Mouse (Mus musculus) 3T3-L1 (cell line): ENCODE results near the gene Fry.

Experiments used
- DNase-seq: peaks from one replicate; pipeline ENCODE4 v3.0.0-alpha.2; 2015; ENCODE audit warnings: low read depth, low spot score

Fry gene

DNA sequence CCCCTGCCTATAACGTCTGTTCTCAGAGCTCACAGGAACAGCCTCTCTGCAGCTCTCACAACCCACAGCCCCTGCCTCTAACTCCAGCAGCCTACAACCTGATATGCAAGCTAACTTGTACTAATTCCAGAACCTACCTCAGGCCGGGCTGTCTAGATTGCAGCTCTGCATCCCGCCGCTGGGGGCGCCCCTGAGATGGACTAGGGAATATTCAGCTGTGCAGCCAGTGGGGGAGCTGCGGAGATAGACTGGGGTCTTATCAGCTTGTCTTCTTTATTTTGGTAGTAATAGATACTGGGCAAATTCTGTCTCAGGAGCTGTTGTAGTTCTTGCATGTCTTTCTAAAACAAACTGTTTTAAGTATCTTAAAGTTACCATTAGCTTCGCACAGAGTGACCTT lies 101.9 kb downstream of the Fry start:
- no peak for DNase-seq

DNA sequence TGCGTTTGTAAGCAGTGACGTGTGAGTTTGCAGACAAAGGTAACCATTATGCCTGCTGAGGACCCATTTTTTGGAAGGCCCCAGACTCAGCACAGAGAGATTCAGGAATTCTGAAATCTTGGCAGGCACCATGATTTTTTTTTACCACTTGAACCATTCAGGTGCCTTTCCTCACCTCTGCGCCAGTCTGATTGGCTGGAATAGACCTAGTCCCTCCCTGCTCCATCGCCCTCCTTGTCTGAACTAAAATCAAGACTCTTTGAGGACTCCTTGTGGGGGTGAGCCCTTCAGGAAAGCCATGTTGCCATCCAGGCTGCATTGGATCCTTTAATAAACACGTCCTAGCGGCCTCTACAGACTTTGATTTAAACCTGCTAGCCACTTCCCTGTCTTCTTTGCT lies 103.4 kb downstream of the Fry start:
- no peak for DNase-seq

DNA sequence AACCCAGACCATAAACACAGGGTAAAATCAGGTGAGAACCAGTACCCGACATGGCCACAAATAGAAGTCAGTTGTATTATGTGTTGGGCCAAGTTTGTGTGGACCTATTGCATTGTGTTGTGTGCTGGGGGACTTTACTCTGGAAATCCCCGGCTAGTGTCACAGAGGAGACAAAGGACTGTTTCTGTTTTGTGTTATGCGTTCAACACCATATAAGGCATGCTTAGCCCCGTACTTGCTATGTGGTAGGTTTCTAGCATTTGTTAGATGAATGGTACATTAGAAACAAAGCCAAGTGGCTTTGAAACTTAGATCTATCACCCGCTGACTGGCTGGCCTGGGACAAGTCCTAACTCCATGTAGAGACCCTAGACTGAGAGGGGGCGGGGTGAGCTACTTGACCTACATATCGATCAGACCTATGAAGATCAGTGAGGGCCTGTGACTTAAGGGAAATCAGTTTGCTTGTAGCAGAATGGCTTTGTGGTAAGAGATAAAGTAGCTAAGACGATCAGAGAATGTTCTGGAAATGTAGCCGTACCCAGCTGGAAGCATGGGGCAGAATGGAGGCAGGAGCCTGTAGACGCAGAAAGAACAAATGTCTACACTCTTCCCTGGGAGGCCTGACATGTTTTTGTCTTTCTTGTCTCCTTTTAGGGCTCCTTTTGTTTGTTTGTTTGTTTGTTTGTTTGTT lies 105.2 kb downstream of the Fry start:
- DNase-seq, result no peak

DNA sequence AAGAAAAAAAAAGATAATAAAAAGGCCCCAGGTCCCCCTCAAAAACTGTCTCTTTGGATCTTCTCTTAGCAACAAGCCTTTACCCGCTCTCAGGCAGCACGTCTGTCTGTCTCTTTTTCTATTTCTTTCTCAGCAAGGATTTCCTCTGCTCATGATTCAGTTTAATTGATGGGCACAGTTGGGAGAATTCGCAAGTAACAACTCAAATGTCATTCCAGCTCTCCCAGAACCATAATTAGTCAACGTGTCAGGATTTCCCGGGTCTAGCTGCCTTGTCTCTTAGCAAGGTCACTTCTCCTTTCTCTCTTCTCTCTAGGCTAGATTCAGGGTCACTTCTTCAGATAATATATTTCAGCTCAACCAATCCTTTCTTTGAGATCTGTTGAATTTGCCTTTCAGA lies 110.6 kb downstream of the Fry start:
- no peak for DNase-seq

DNA sequence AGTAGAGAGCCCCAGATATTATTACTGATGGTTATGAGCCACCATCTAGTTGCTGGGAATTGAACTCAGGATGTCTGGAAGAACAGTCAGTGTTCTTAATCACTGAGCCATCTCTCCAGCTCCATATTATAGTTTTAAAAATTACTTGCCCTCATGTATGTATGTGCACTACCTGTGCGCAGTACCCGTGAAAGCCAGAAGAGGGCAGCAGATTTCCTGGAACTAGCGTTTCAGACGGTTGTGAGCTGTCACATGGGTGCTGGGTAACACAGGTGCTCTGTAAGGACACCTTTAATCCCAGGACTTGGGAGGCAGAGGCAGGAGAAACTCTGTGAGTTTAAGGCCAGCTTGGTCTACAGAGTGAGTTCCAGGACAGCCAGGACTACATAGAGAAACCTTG lies 111.3 kb downstream of the Fry start:
- peak; percentile 14 for DNase-seq

DNA sequence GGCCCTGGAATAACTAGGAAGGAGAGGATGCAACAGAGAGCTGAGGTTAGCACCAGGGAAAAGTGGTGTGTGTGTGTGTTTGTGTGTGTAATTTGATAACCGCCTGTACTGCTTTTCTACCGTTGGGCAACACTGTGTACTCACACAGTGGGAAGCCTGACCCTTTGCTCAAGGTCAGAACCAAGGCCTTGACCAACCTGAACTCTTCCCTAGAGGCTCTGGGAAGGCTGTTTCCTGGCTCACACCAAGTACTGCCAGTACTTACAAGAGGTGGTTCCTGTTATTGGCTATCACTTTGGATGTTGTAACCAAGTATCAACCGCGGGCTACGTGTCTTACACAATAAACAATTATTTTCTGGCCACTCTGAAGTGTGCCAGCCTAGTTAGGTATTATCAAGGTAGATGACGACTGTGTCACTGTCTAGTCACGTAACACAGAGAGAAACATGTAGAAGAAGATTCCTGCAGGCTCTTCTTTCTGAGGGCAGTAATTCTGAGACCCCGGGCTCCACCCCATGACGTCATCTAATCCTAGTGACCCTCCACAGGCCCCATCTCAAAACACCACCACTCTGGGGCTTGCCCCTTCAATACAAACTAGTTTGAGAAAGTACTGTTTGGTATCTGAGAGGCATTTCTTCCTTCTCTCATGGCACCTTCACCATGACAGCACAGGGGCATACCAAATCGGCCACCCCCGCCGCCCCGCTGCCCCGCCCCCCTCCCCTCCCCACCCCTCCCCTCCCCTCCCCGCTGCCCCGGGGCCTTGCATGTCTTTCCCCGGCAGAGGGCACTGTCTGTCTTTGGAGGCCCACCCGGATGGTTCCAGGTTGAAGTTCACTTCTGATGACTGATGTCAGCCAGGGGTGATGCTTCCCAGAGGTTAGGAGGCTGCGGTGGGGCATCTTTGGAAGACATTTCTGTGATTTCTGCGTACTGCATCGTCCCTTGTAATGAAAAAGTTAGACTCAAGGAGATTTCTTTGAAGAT lies 114.0 kb downstream of the Fry start:
- no peak for DNase-seq

DNA sequence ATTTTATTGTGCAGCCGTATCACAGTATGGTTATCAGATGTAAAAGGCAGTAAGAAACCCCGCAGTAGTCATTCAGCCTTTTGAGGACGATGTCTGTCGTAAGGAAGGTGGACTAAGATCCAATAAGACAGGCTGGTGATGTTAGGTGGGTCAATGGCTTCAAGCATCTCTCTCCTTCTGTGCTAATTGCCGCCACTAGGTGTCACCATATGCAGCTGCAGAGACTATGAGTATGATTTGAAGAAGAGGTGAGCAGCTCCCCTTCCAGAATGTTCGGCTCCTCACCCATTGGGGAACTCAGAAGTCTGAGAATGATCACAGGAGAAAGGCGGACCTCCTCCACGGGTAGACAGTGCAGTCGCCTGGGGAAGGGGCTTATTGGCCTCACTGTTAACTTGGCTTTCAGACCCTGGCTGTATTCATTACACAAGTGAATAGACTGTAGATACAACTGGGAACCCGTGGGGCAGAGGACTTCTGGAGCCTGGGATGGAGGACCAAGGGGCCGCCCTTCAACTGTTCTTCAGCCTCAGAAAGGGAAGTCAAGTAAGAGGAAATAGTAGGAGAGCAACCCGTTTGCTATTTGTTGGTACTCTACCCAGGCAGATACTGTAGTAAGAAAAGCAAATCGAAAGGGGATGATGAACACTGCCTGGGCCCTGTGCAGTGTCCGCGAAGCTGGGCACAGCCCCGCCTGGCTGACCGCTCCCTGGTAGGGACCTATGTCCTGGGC lies 114.9 kb downstream of the Fry start:
- peak; percentile 52 for DNase-seq

DNA sequence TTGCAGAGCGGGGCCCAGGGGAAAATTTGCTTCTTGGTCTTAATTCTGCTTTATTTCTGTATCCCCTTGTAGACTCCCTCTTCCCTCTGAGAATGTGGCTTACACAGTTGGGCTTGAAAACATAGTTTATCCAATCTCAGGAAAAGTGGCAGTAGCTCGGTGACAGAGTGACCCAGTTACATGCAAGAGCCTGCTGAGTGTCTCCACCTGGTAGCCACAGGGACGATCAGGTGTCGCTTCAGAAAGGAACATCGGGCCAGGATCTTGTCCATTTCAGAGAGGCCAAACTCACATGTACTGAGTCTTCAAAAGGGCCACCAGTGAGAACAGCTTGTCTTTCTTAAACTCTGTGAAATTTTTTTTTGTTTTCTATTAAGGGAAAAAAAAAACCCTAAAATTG lies 117.5 kb downstream of the Fry start:
- no peak for DNase-seq

DNA sequence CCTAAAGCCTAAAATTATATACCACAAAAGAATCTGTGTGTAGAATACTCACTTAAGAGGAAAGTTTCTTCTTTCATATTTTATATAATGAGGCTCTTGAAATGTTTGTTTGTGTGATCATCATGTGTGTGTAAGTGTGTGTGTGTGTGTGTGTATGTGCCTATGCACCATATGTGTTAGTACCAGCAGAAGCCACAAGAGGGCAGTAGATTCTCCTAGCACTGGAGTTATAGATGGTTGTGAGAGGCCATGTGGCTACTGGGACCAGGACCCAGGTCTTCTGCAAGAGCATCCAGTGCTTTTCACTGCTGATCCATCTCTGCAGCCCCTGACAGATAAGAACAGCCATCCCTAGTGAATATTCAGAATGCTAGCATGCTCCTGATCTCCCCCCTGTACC lies 118.2 kb downstream of the Fry start:
- no peak for DNase-seq

DNA sequence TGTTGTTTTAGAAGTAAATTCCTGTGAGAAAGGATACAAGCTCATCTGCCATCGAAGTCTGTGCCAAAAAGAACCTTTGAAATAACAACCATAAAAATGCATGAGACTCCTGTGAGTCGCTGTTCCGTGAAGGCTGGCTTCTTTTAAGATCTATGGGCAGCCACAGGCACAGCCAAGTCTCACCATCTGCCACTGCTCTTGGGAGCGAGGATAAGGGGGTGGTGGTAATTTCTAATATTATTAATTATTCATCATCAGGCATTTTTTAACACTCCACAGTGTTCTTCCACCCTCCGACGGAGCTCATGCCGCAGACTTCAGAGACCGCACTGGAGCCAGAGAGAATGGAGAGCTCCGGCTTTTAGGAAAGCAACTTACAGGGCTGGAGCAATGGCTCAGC lies 123.2 kb downstream of the Fry start:
- no peak for DNase-seq

DNA sequence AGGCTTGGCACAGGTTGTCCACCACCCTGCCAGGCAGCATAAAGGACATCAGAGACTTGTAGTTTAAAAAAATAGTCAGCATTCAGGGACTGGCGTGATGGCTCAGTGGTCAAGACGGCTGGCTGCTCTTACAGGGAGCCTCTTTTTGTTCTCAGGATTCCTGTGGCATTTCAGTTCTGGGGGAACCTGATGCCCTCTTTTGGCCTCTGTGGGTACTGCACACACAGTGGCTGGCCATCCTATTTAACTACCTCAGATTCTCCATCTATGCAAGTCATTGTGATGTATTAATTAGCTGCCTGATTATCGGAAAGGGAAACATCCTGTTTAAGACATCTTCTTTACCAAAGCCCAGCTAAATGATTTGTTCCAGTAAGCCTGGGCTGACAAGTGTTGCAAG lies 128.3 kb downstream of the Fry start:
- no peak for DNase-seq

DNA sequence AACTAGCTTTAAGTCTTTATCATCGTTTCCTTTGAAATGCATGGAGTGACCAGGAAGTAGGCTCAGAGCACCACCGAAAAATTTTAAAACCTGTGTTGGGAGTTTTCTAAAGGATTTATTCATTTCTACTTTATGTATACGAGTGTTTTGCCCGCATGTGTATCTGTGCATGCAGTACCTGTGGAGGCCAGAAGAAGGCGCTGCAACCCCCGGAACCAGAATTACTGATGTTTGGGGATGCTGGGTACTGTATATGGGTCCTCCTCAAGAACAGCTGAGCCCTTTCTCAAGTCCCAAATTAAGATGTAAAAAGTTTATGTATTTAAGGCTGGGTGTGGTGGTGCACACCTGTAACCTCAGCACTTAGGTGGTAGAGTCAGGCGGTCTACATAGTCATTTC lies 139.3 kb downstream of the Fry start:
- no peak for DNase-seq

DNA sequence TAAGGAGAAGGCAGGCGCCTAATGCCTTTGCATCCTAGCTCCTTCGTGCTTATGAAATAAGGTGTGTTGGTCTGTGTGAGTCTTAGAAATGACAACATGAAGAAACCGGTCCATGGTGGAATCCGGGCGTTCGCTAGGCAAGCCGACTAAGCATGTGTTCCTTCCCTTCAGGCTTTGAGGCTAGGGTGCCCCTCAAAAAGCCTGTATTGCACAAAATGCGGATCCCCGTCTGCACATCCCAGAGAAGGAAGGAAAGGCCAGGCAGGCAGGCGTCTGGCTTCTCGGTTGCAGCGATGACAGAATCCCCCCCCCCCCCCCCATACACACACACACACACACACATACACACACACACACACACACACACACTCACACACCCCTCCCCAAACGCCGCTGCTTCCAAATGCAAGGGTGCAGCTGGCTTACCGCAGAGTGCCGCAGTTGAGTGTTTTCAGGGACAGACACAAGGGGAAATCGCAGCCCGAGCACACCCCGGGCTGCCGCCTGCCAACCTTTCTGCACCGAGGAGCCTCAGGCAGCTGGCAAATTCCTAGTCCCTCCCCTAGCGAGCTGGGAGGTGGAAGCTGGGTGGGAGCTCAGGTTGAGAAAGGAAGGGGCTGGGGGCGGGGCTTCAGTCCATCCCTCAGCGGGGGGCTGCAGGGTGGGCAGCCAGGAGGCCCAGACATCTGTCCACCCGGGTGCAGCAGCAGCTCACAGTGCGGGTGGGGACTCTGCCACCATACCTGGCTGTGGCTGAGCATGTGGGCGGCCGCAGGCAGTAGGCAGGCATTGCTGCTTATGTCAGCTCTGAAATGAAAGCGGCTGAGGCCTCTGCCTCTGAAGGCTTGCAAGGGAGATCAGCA lies 141.0 kb downstream of the Fry start:
- DNase-seq, result no peak

DNA sequence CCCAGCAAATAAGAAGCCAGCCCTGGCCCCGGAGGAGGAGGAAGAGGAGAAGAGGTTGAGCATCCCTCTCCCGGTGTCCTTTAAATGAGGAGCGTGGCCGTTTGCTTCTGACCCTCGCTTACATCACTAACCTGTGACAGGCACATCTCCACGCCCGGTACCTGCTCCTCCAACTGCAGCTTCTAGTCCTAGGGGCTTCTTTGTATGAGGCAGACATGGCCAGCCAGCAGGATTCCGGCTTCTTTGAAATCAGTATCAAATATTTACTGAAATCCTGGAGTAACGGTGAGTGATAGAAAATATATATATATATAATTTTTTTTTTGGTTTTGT lies 141.6 kb downstream of the Fry start:
- no peak for DNase-seq

DNA sequence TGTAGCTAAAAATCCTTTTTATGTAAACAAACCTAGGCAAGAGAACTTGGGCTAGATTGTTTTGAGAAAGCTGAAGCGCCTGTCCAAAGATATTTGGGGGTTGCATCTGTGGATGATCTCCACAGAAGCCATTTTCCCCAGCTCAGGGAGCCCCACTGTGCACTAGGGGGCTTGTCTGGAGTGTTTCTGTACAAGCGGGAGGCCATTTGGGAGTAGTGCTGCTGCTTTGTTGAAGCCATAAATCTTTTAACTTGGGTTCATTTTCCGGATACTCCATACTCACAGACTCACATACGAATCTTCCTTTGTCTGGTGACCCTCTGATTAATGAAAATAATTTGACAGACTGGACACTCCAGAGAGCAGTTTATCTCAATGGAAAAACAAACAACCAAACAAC lies 142.9 kb downstream of the Fry start:
- DNase-seq, result no peak

DNA sequence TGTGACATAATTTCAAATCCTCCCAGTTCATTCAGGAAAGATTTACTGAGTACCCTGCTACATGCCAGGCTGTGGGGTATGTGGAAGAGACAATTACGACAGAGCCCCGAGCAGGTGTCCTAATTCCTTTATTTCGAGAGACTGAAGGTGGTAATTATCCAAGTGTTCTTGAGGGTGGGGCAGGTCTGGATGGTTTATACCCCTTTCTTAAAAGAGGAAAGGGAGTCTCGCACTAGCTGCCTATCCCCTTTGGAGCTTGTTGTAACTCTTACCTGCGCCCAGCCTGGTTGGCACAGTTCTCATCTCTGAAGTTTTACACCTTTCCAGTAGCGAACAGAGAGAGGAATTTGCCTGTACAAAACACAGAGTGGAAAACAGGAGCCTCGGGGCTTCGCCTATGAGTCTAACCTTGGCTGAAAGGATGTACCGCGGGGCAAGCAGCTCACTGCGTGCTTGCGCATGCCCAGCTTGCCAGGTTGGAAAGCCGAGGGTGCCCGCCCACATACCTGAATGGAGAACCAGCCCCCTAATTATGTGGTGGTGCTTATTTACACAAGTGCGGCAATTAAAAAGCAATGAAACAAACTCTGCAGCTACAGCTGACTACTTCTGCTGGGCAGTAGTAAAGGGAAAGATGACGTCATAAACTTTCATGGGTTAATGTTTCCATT lies 143.7 kb downstream of the Fry start:
- no peak for DNase-seq

DNA sequence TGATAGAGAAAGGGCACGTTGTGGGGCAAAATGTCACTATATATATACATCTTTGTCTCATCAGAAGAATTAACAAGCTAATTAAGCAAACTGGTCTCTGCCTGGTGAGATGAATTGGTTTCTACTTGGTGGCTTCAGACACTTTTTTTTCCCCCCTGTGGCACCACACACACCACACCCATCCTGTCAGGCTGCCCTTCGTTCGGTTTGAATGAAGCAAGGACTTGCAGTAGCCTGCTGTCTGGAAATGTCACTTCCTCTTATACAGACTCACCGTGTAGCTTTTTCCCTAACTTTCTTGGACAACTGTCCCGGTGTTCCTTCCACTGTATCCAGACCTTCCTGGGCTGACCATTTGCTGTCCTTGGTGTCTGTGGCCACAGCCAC lies 144.3 kb downstream of the Fry start:
- DNase-seq, result no peak

DNA sequence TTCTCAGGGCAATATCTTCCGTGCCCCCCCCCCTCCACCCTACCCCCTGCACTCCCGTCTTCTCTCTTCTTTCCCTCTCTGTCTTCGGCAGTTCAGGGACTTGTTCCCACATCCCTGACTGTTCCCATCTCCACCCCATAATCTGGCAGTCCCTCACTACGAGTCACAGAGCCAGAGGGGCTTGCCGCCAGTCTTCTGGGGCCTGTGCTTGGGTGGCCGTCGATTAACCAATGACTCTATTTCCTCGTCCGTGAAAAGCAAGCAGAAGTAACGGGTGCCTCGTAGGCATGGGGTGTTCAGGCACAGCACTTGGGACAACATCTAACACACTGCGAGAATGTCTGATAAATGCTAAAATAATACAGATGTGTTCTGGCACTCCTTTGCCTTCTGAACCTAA lies 144.7 kb downstream of the Fry start:
- DNase-seq, result no peak

DNA sequence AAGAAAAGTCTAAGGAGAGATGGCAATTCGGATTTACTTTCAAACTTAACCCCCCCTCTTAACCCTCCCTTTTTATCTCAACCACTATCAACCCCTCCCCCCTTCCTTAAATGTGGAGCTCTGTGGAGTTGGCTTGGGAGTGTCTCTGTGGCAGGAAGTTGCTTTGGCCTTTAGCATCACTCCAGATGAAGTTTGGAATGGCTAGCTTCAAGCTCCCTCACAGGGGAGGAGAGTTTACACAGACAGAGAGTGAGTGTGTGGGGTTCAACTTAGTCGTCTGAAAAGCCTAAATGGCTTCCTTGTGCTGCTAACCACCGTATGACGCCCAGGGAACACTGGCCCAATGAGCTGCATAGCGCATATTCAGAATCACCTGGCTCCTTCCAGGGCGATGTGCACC lies 145.2 kb downstream of the Fry start:
- no peak for DNase-seq

DNA sequence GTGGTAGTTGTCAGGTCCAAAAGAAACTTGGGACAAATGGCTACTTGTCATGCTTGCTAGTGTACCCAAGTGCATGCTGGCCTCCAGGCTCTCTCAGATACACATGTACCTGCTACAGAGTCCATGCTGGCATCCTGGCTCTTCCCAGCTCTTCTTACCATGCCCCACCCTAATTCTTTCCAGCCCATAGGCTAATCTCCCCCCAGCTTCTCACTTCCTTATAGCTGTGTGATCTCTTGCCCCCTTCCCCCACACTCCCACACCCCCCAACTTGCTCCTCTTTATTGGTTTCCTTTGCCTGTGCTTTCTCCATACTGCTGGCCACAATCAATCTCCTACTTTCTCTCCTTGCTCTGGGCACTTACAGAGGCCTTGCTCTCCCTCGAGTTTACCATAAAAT lies 146.6 kb downstream of the Fry start:
- no peak for DNase-seq

DNA sequence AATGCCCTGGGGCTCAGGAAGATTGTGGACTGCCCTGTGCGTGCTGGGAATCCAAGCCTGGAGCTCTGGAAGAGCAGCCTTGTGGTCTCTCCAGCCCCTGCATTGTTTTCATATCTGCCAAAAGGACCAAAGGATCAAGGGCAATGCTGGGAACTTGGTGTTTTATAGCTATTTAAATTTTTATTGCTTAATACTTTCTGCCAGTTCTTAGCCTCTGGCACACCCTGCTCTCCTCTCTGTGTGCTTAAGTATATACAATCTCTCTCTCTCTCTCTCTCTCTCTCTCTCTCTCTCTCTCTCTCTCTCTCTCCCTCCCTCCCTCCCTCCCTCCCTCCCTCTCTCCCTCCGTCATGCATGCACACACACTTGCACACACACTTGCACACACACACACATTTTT lies 147.5 kb downstream of the Fry start:
- DNase-seq, result no peak
